In the genomic region with DNA sequence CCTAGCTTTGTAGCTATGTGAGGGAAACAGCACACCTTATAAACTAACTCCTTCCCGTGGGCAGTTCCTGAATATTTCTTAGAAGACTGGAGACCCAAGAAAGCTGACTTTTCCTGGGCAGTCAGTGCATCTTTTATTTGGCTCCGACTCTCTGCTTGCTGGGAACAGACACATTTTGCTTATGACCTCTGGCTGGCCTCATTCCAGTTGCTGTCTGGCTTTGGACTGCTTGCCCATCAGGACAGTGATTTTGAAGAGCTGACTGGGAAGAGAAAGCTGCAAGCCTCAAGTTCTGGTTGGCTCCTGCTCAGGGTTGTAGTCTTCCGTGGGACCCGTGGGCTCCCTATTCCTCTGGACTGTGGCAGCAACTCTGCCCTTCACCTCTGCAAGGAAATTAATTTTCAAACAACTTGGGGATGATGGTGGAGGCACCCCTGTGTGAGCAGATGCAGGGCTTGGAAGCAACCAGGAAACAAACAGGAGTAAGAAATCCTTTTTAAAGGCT, we compare ENCODE assay signal across 10 mouse cellular contexts. TPM values are rescaled to one million over a fixed set of nuclear protein-coding genes. Genes with fewer than 3 reads are reported as not detected.
DNase-seq lines count a peak whose midpoint lies in the region; ATAC-seq and TF ChIP-seq lines count a peak whose summit lies in the region.
"Had no signal": no experiment of that assay in that cellular context is flagged by ENCODE, and none has a peak within 500 bp of the region (broad histone marks: within the 10 kb centered on the region; RNA-seq: fewer than 3 reads in every experiment).

No protein-coding gene starts in this region.

- peaks cover 49% of the 10 kb centered on the region for H3K27me3 ChIP-seq in heart, embryonic 16.5 days (ENCODE audit: control insufficient read depth, insufficient read depth, low read length)
- peaks cover 15% of the 10 kb centered on the region for H3K27me3 ChIP-seq in heart, adult 2 months (ENCODE audit: control insufficient read depth, insufficient read depth, low read length)
- H3K27me3 ChIP-seq in E14TG2a.4 (ENCODE audit: insufficient read depth, low read length), result peaks cover 72% of the 10 kb centered on the region

- ATAC-seq in heart, embryonic 16.5 days (replicated peaks; ENCODE audit: extremely low read depth, insufficient read depth, low FRiP score), result no peak
- no peak for ATAC-seq in CD4-positive, CD25-positive, alpha-beta regulatory T cell, adult 4 months

- no peaks in the 10 kb centered on the region for H3K79me2 ChIP-seq in heart, adult 2 months (replicated peaks; ENCODE audit: control insufficient read depth, insufficient read depth, low read length)

- intact Hi-C loops in heart, adult 2 months (cut with DNase I), result no loop called here
- intact Hi-C loops in gastrocnemius, postnatal 36 days (cut with DNase I), result no loop called here

- peak overlapping the region; percentile 68 for H3K4me3 ChIP-seq in heart, embryonic 16.5 days (ENCODE audit: low read length)
- no peak overlapping the region for H3K4me3 ChIP-seq in heart, adult 2 months
- H3K4me3 ChIP-seq in E14TG2a.4 (replicated peaks; ENCODE audit: low read length), result peak overlapping the region; percentile 87; the same call in 1 of the 2 replicates

- H3K9me3 ChIP-seq in heart, embryonic 16.5 days (replicated peaks; ENCODE audit: control insufficient read depth, low read length), result no peaks in the 10 kb centered on the region
- no peaks in the 10 kb centered on the region for H3K9me3 ChIP-seq in E14TG2a.4 (ENCODE audit: low read length)

- peaks cover 12% of the 10 kb centered on the region for H3K4me1 ChIP-seq in heart, embryonic 16.5 days (ENCODE audit: control insufficient read depth, insufficient read depth, low read length)
- H3K4me1 ChIP-seq in heart, adult 2 months (ENCODE audit: control insufficient read depth, insufficient read depth, low read length), result no peaks in the 10 kb centered on the region
- H3K4me1 ChIP-seq in E14TG2a.4 (replicated peaks; ENCODE audit: low read depth, low read length), result peaks cover 8% of the 10 kb centered on the region

- no peak for TF ChIP-seq POLR2A in heart, adult 2 months (IDR thresholded peaks at IDR 0.05; ENCODE audit: insufficient read depth, low read depth, low read length)

- TF ChIP-seq EP300 in heart, adult 2 months (IDR thresholded peaks at IDR 0.05; ENCODE audit: insufficient read depth, low read depth, low read length), result no peak

- TF ChIP-seq CTCF in heart, adult 2 months (IDR thresholded peaks at IDR 0.05), result no peak
- no peak for TF ChIP-seq CTCF in E14TG2a.4 (conservative IDR thresholded peaks at IDR 0.05; ENCODE audit: low read length)

- DNase-seq in heart, adult 2 months, result no peak
- peak; percentile 66 to 69 for DNase-seq in cerebellum, postnatal 10 days
- DNase-seq in kidney, postnatal 36 days, result peak; percentile 9 to 27
- DNase-seq in gastrocnemius, postnatal 36 days, result no peak
- no peak for DNase-seq in spleen, postnatal 36 days (ENCODE audit: low spot score in 2 of 2)

- no peaks in the 10 kb centered on the region for H3K36me3 ChIP-seq in heart, embryonic 16.5 days (ENCODE audit: control insufficient read depth, insufficient read depth)
- no peaks in the 10 kb centered on the region for H3K36me3 ChIP-seq in heart, adult 2 months (ENCODE audit: control insufficient read depth, insufficient read depth, low read length)
- no peaks in the 10 kb centered on the region for H3K36me3 ChIP-seq in E14TG2a.4 (ENCODE audit: insufficient read depth, low read length)

- no peak overlapping the region for H3K27ac ChIP-seq in heart, embryonic 16.5 days (ENCODE audit: low read length)
- no peak overlapping the region for H3K27ac ChIP-seq in heart, adult 2 months

- H3K4me2 ChIP-seq in heart, embryonic 16.5 days (ENCODE audit: low read depth, low read length), result peak overlapping the region; percentile 99; the same call in 1 of the 2 replicates

- H3K9ac ChIP-seq in heart, embryonic 16.5 days (ENCODE audit: low read length), result no peak overlapping the region
- no peak overlapping the region for H3K9ac ChIP-seq in heart, adult 2 months (ENCODE audit: low read depth, low read length)

- WGBS in heart, embryonic 16.5 days, result 39% methylated on average over 4 of the region's 4 CpGs
- 42% methylated on average over 4 of the region's 4 CpGs for WGBS in heart, adult 2 months

RNA-seq across cellular contexts. Expression of gene Ankrd34b, which starts 1.7 kb away (rescaled TPM):
- polyA plus RNA-seq in heart, embryonic 16.5 days (2015; fragmentation: Nextera tagmentation; extraction: Ambion mirVana), result 0.12 and 0.16 TPM in 2 replicates
- total RNA-seq in heart, adult 2 months (2021), result not detected
- not detected in 2 replicates for polyA plus RNA-seq in heart, adult 2 months (2012; rRNA removed)
- not detected for total RNA-seq in gastrocnemius, postnatal 36 days (2021)
- polyA plus RNA-seq in CD4-positive, CD25-positive, alpha-beta regulatory T cell, adult 4 months (2017; shearing (Covaris generic)), result under 1 TPM; 0.22 to 0.63 TPM
- total RNA-seq: liver, adult 2 months had no signal
- polyA plus RNA-seq: liver, adult 2 months; urinary bladder, adult 2 months had no signal

RNA-seq across cellular contexts. Expression of gene Fam151b, which starts 56.4 kb away (rescaled TPM):
- polyA plus RNA-seq in heart, embryonic 16.5 days (2015; fragmentation: Nextera tagmentation; extraction: Ambion mirVana), result not detected in 2 replicates
- total RNA-seq in heart, adult 2 months (2021), result 1 to 10 TPM; 2.0 to 2.2 TPM
- polyA plus RNA-seq in heart, adult 2 months (2012; rRNA removed), result 1.0 and 1.7 TPM in 2 replicates
- 1 to 10 TPM; 1.9 to 2.6 TPM for total RNA-seq in gastrocnemius, postnatal 36 days (2021)
- under 1 TPM in 1 of 2 experiments, not detected in 1; 0.44 TPM for polyA plus RNA-seq in CD4-positive, CD25-positive, alpha-beta regulatory T cell, adult 4 months (2017; shearing (Covaris generic))

Comparison
In these comparisons a context has a peak if more than half of its experiments do, and no peak if none do; other contexts are left out.
1. DNase-seq: peak in cerebellum, postnatal 10 days (2 of 2) and kidney, postnatal 36 days (2 of 2); none in heart, adult 2 months (0 of 2), gastrocnemius, postnatal 36 days (0 of 2) and spleen, postnatal 36 days (0 of 2).